Mouse (Mus musculus) ES-E14 (cell line): ENCODE data around the gene Disp1. TPM values are rescaled to one million over a fixed set of nuclear protein-coding genes. Genes with fewer than 3 reads are reported as not detected.

Experiments
- DNase-seq: peaks from one replicate; pipeline ENCODE4 v3.0.0-alpha.2; 2013; ENCODE audit warnings: low read depth, low spot score
- H3K27ac ChIP-seq: 2 replicates; pipeline ENCODE4 v1.5.1; 2012; ENCODE audit warnings: low read depth, mild to moderate bottlenecking, low read length, moderate library complexity, mixed read lengths; ENCODE audit not compliant: poor library complexity, insufficient read depth, severe bottlenecking
- H3K36me3 ChIP-seq: 2 replicates; pipeline ENCODE4 v1.6.1; 2012; ENCODE audit warnings: mild to moderate bottlenecking, low read length, moderate library complexity, mixed read lengths; ENCODE audit not compliant: control insufficient read depth, poor library complexity, insufficient read depth, severe bottlenecking
- H3K4me1 ChIP-seq, 2 experiments: fragments of 150-350 bp in 1 of 2; sonication (generic) in 1 of 2; 2 replicates each; pipeline ENCODE4 v1.6.1; 2012; ENCODE audit warnings: low read length in 2 of 2, mild to moderate bottlenecking in 1 of 2, mixed read lengths in 1 of 2; ENCODE audit not compliant: control insufficient read depth in 2 of 2, insufficient read depth in 2 of 2, poor library complexity in 1 of 2
- H3K4me3 ChIP-seq, 2 experiments: fragments of 150-350 bp in 1 of 2; sonication (generic) in 1 of 2; 2 replicates each; pipeline ENCODE4 v1.5.1; 2012; ENCODE audit warnings: low read length in 2 of 2, low read depth in 1 of 2, mild to moderate bottlenecking in 1 of 2, mixed read lengths in 1 of 2; ENCODE audit not compliant: insufficient read depth in 1 of 2, poor library complexity in 1 of 2, severe bottlenecking in 1 of 2
- H3K9ac ChIP-seq: 2 replicates; pipeline ENCODE4 v1.6.1; 2012; ENCODE audit warnings: low read depth, mild to moderate bottlenecking, low read length, mixed read lengths; ENCODE audit not compliant: poor library complexity, insufficient read depth, severe bottlenecking
- H3K9me3 ChIP-seq: fragments of 150-350 bp; sonication (generic); 2 replicates; pipeline ENCODE4 v1.6.1; 2012; ENCODE audit warnings: low read depth, mild to moderate bottlenecking, low read length; ENCODE audit not compliant: control insufficient read depth, insufficient read depth
- CHD2 ChIP-seq: IDR thresholded peaks from 2 replicates; pipeline ENCODE4 v1.6.1; 2014; ENCODE audit warnings: mild to moderate bottlenecking, low read depth, low read length, inconsistent platforms
- HCFC1 ChIP-seq: IDR thresholded peaks from 2 replicates; pipeline ENCODE4 v1.6.1; 2012; ENCODE audit warnings: low read length, inconsistent platforms, borderline replicate concordance; ENCODE audit not compliant: insufficient read depth
- MAFK ChIP-seq: IDR thresholded peaks from 2 replicates; pipeline ENCODE4 v1.6.1; 2014; ENCODE audit warnings: mild to moderate bottlenecking, low read depth, low read length, inconsistent platforms; ENCODE audit not compliant: insufficient read depth
- ZC3H11A ChIP-seq: IDR thresholded peaks from 2 replicates; pipeline ENCODE4 v1.6.1; 2012; ENCODE audit warnings: low read depth, mild to moderate bottlenecking, inconsistent platforms, low read length, borderline replicate concordance
- ZNF384 ChIP-seq: IDR thresholded peaks from 2 replicates; pipeline ENCODE4 v1.6.1; 2012; ENCODE audit warnings: low read depth, low read length, inconsistent platforms
- in situ Hi-C, 2 experiments: fragments of 600-800 bp; cut with MboI; formaldehyde crosslinking; loops; one replicate each; pipeline ENCODE4 v1.15.1; 2025; ENCODE audit warnings: low sequenced_read_pairs in 2 of 2, inconsistent platforms in 1 of 2; ENCODE audit not compliant: unreplicated experiment in 2 of 2
- total RNA-seq: library from RNA; depleted of rRNA; stranded (reverse); fragments of 300-350 nt; gene quantifications from 2 replicates; pipeline ENCODE4 v1.2.3, GENCODE M21; 2012

Gene Disp1
- total RNA-seq, 1 experiment = 13.5 TPM

DNA sequence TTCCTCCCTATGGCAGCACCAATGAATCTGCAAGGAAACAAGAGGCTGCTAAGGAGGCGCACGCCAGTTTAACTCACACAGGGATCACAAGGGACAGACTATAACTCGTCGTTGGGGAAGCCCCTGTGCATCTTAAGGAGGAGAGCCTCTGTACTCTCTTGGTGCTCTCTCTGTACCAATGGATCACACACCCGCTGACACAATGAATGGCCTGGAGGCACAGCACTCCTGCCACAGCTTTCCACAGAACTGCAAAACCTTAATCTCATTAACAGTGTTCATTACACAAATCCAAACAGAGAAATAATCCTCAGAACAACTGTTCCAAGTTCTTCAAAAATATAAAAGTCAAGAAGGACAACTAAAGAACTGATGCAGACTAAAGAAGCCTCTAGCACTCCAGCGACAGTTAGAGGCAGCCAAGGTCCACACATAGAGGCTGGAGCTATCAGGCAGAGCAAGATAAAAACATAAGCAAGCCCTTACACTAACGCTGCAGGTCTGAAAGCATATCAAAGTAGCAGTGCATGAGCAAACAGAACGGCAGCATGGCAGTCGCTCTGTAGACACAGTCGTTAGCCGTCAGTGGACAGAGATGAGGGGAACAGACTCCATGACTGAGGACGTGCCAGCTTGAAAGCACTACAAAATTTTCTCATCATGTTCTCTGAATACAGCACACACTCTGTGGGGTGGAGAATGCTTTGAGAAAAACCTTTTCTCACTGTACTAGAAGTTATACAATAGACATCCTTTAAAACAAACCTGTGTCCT, 38.5 kb downstream of the Disp1 start:
- no peak for TF ChIP-seq ZC3H11A
- no peak for TF ChIP-seq HCFC1
- TF ChIP-seq MAFK = no peak
- no peak for TF ChIP-seq CHD2
- TF ChIP-seq ZNF384 = no peak
- Histone ChIP-seq H3K9me3 (no peaks in the 10 kb centered on the region), H3K27ac (no peak overlapping the region), H3K36me3 (no peaks in the 10 kb centered on the region), H3K9ac (no peak overlapping the region), H3K4me1 (peaks cover 2 to 8% of the 10 kb centered on the region in 2 experiments; a peak in 3 of 4 replicates), H3K4me3 (no peak overlapping the region)
- in situ Hi-C loops = no loop called here
- no peak for DNase-seq

DNA sequence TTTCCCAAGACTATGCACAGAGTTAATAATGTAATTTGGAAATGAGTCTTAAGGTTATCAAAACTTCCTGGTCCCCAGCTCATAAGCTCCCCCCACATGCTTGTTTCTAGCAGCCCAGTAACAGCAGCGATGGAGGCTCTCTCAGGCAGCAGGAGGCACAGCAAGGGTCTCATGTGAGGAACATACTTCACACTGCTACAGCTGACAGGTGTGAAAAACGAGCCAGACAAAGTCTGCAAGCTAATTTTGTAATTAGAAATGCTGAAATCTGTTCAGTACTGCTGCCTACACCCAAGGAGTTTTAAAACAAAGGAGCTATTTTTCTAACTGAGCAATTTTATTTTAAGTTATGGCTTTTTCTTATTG, 40.3 kb downstream of the Disp1 start:
- Histone ChIP-seq H3K27ac (no peak overlapping the region), H3K4me3 (no peak overlapping the region), H3K9me3 (no peaks in the 10 kb centered on the region), H3K36me3 (no peaks in the 10 kb centered on the region), H3K9ac (no peak overlapping the region), H3K4me1 (peaks cover 2 to 8% of the 10 kb centered on the region in 2 experiments; a peak in 3 of 4 replicates)
- DNase-seq = no peak
- in situ Hi-C loops = no loop called here
- TF ChIP-seq MAFK (no peak), ZNF384 (no peak), HCFC1 (no peak), ZC3H11A (no peak), CHD2 (no peak)

DNA sequence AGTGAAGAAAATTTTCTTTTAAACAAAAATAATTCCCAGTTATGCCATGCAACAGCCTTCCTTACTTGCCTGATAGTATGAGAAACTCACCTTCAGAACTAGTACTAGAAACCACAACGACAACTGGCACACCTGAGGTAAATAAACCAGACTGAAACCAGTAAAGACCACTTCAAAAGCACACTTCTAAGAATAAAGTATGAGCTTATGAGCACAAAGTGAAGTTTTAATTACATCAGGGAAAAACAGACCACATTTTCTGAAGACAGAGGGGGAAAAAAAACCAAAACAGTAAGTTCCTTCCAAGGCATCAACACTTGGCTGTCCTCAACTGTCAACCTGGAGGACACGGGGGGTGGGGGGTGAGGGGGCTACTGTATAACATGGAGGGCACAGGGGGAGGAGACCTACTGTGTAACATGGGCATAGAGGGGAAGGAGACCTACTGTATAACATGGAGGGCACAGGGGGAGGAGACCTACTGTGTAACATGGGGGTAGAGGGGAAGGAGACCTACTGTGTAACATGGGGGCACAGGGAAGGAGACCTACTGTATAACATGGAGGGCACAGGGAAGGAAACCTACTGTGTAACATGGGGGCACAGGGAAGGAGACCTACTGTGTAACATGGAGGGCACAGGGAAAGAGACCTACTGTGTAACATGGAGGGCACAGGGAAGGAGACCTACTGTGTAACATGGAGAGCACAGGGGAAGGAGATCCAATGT, 40.9 kb downstream of the Disp1 start:
- no peak overlapping the region for H3K4me3 ChIP-seq
- H3K9me3 ChIP-seq = no peaks in the 10 kb centered on the region
- no peaks in the 10 kb centered on the region for H3K36me3 ChIP-seq
- H3K9ac ChIP-seq = no peak overlapping the region
- in situ Hi-C loops = no loop called here
- no peak for TF ChIP-seq HCFC1
- TF ChIP-seq MAFK = no peak
- no peak for TF ChIP-seq CHD2
- TF ChIP-seq ZC3H11A = no peak
- no peak for TF ChIP-seq ZNF384
- no peak for DNase-seq
- H3K27ac ChIP-seq = no peak overlapping the region
- H3K4me1 ChIP-seq = peaks cover 2 to 7% of the 10 kb centered on the region in 2 experiments; a peak in 3 of 4 replicates

GRCm38 (mm10) chr1:183179316-183179715, 42.0 kb downstream of the Disp1 start:
- no peak overlapping the region for H3K4me3 ChIP-seq
- H3K4me1 ChIP-seq = peaks cover 0 to under 1% of the 10 kb centered on the region in 2 experiments; a peak in 2 of 4 replicates
- H3K9me3 ChIP-seq = no peaks in the 10 kb centered on the region
- no peak for TF ChIP-seq MAFK
- TF ChIP-seq HCFC1 = no peak
- no peak for TF ChIP-seq CHD2
- H3K36me3 ChIP-seq = no peaks in the 10 kb centered on the region
- H3K27ac ChIP-seq = no peak overlapping the region
- H3K9ac ChIP-seq = no peak overlapping the region
- in situ Hi-C loops = no loop called here
- no peak for DNase-seq
